Mouse (Mus musculus): ENCODE data around the gene Ly6g6f.

Ly6g6f gene

DNA sequence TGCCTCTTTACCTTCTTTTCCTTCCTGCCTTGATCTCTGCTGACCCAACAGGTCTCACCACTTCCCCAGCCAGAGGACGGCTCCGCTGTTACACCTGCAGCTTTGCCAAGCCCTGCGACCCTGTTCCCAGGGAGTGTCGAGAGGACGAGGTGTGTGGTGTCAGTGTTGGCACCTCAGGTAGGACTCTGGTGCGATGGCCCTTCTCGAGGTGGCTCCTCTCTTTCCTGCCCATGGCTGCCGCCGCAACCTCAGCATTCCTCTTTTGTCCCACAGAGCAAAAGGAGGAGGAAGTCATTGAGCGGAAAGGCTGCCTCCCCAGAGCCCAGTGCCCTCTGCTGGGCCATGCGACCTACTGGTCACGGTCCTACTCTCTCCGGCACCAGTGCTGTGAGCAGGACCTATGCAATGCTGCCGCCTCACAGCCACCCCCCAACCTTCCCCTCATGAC, 7.6 kb downstream of the Ly6g6f start, which contains the start of gene Ly6g6d:
Ly6g6d (minus strand) TSS at position 280 of the 448 bp plus-strand sequence.
- DNase-seq (ENCODE audit: inconsistent ontology term), result peak; percentile 72

DNA sequence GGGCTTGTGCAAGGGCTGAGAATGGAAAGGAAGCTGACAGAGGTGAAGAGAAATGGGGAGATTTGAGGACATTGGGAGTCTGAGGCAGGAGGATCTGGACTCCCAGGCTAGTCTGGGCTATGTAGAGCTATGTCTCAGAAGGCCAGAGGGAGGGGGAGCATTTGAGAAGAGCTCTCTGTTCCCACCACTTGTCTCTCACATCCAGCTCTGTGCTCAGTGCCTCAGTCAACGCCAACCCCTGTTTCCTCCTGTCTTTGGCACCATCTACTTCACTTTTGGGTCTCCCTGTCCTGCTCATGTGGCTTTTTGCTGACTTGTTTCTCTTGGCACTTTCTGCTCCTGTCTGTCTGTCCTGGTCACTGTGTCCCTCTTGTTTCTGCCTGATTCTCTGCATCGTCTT, 8.1 kb downstream of the Ly6g6f start:
- no peak for DNase-seq (ENCODE audit: inconsistent ontology term)

DNA sequence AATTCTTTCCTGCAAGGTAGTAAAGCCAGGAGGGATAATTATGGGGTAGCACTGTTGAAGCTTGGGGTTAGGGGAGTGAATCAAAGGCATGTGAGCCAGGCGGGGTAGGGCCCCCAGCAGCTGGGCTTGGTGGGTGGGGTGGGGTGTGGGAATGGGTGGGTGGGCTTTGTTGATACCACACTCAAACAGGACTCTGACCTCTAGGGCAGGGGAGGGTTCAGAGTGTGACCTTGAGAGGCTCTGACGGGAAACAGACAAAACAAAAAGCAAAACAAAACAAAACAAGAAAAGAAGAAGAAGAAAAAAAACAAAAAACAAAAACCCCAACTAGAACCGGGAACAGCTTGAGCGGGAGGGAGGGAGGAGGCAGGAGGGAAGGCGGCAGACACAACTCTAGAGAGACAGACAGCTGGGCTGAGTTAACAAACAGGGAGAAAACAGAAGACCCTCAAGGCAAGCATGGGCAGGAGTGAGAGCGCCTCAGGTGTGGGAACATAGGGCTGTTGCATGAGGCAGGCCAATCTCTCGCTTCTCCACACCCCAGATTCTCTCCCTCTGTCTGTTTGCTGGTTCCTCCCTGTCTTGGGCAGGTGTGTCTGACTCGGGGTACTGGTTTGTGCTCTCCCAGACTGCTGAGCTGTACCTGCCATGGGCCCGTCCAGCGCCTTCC, 8.8 kb downstream of the Ly6g6f start, which contains the start of gene Ly6g6e:
Ly6g6e (plus strand) TSS at position 396 of the 670 bp plus-strand sequence.
- no peak for DNase-seq (ENCODE audit: inconsistent ontology term)

DNA sequence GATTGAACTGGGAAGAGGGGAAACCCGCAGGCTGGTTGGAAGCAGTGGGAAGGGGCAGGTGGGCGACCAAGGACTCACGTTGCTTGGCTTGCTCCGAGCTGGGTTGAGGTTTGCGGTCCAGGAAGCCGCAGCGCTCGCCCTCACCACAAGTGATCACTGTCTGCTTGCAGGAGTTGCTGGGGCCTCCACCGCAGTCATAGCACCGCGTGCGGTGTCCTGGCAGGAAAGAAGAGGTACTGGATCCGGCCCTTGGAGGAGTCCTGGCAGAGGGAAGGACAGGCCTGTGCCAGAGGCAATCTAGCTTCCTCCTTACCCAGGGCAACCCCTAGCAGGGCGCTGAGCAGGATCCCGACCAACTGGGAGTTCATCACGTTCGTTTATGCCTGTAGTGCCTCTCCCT, 11.3 kb downstream of the Ly6g6f start:
- peak; percentile 49 for DNase-seq (ENCODE audit: inconsistent ontology term)

DNA sequence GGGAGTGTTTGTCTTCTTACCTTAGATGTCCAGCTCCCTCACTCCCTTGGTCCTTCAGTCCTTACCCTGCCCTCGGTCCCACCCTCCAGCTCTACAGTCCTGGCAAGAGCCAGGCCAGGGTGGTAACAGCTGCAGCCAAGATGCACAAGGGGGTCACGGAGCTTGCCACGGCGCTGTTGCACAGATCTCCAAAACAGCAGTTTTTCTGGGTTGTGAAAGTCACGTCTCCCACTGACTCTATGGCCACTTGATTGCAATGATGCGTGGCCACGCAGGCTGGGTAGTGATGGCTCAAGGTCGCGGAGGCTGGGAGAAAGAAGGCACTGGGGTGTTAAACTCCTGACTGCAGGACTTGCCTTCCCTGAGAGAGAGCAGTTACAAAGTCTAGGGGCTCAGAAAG, 14.0 kb downstream of the Ly6g6f start:
- DNase-seq (ENCODE audit: inconsistent ontology term), result no peak

DNA sequence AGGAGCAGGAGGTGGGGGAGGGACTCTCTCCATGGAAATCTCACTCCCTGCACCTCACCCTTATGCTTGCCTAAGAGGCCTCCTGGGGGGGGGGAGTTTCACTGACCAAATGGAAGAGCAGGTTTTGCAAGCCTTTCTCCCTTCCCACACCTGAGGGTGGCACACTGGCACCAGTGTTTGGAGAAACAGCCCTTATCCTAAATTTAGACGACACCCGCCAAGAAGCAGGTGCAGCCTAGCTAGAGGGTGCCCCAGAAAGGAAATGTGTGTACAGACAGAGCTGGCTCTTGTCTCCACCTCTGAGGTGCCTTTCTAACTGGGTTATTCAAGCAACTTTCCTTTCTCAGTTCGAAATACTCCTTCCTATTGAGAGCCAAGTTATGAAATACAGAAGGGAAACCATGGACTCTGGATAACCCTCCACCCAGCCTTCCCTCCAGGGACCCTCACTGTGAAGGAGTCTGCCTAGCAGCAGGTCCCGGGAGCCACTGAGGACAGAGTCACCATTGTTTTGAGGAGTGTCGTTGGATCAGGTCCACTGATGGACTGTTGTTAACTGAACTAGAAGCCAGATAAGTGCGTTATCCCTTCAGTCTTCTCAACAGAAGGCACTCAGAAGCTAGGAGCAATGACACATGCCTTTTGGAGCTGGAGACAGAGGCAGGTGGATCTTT, 14.7 kb downstream of the Ly6g6f start:
- DNase-seq (ENCODE audit: inconsistent ontology term), result no peak

DNA sequence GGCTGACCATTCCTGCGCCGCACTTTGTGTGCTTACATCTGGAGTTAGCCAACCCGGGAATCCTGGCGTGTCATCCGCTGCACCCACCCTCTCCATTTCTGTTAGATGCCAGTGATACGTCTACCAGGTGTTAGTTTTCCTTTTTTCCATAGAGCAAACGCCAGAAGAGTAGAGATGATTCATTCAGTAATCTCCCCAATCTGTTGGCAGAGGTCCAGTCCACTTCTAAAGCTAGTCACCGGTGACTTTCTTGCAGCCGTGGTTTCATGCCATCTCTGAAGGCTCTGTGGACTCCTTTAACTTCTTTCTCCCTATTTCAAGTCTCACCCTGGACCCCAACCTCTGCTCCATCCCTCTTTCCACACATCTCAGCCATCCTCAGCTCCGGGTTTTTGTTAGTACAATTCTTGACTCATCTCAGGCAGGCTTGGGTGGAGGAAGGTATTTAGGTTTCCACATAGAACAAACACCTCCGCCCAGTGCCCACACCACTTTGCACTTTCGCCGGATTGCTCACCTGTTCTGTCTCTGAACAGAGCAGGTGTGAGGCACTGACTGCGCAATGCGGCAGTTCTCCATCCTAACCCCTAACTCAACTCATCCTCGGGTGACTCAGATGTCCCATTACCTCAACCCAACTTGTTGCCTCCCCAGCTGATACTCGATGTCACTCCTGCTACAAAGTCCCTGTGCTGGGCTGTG, 17.0 kb downstream of the Ly6g6f start:
- DNase-seq (ENCODE audit: inconsistent ontology term), result no peak

DNA sequence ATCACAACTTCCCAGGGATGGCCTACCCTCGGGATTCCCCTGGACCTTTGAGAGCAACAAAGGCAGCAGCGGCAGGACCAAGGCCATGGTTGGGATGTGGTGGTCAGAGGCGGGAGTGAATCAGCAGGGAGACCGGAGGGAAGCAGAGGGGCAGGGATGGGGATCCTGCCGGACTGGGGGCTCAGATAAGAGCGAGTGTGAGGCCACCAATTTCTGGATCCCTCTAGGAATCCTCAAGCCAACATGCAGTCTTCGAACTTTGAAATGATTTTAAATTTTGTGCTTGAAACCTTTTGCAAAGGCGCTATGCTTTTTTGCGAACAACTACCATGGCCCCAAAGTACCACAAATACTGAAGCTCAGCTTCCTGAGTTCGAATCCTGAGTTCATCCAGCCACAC, 19.3 kb downstream of the Ly6g6f start, which contains the start of gene Mpig6b:
Mpig6b (minus strand) TSS at position 101 of the 400 bp plus-strand sequence.
- no peak for DNase-seq (ENCODE audit: inconsistent ontology term)

DNA sequence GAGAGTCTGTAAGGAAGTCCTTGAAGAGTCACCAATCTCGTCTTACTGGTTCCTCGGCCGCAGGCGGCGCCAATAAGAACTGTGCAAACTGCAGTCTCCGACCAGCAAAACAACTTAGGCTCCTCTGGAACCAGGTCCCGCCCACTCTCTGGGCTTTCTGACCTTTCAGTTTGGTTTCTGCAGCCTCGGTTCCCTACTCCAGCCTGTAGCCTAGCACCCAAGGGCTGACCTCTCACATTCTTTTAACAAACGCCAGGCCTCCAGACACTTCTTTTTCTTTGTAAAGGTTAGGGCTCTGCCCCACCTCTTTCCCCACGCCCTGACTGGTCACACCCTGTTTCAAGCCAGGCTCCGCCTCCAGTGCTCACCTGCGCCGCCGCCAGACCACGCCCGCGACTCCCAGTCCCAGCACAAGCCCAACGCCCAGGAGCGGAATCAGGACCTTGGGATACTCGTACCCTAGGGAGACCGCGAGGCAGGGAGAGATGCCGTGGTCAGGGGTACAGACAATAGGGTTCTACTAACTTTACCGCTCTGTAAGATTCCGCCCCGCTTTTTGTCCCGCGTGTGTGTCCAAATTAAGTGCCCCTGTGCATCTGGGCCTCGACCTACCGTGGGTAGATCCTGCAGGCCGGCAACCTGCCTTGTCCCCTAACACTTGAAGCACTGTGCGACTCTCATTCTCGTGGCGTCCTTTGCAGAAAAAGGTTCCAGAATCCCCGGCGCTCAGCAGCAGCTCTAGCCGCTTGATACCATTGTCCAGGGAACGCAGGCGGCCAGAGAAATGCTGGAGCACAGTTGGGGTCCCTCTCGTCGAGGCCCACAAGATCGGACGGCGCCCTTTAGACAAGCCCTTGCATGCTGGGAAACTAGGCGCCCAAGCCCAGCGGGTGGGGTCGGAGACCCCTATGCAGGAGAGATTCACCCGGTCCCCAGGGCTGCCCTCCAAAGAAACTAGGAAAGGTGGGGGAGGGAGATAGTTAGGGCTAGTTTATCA, 20.2 kb downstream of the Ly6g6f start, which contains the start of gene Ly6g6c:
Ly6g6c (plus strand) TSS at position 438 of the 997 bp plus-strand sequence.
- DNase-seq (ENCODE audit: inconsistent ontology term), result no peak

DNA sequence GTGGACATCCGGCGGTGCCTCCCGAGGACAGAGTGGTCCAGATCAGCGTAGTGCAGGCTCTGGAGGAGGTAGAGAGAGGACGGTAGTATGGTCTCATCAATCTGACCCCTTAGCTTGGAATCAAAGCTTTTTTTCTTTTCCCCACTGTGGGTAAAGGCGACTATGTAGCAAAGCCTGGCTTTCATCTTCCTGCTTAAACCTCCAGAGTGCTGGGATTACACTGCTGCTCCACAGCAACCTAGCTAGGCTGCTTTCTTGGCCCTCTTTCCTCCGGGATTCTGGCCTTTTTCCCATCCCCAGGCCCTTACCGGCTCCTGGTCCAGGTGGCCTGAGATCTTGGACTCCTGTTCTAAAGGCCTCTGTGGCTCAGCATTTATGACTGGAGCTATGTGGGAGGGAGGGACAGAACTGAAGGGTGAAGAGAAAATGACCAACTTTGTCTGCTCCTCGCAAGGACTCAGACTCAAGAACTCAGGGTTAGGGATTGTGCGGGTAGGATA, 21.0 kb downstream of the Ly6g6f start:
- DNase-seq (ENCODE audit: inconsistent ontology term), result no peak

DNA sequence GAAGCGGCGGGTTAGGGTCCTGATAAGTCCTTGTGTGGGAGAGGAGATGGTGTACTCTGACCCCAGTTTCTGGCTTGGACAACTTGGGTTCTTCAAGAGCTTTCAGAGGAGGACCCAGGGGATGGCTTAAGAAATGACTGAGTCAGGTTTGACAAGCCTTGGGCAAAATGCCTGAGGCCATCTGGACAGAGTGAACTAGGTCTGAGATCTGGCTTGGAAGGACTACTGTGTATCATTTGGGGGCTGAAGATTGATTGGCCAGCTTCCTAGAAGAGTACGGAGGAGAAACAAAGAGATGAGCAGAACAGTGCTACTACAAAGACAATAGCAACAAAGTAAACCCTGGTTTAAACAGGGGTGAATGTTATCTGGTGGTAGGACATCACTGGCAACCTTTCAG, 21.9 kb downstream of the Ly6g6f start:
- no peak for DNase-seq (ENCODE audit: inconsistent ontology term)

DNA sequence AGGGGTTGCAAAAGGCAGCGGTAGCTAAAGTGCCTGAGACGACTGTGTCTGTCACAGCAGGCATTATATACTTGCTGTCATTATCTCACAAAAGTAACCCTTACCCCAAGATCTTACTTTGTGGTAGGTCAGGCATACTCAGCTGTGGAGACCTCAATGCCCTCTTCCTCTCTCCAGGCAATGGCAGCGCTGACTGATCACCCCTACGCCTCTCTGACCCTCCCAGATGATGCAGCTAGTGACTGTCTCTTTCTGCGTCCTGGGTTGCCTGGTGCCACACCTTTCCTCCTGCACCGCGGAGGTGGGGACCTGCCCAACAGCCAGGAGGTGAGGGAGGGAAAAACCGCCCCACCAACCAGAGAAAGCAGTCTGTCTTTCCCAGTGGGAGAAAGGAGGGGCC, 24.1 kb downstream of the Ly6g6f start:
- no peak for DNase-seq (ENCODE audit: inconsistent ontology term)

DNA sequence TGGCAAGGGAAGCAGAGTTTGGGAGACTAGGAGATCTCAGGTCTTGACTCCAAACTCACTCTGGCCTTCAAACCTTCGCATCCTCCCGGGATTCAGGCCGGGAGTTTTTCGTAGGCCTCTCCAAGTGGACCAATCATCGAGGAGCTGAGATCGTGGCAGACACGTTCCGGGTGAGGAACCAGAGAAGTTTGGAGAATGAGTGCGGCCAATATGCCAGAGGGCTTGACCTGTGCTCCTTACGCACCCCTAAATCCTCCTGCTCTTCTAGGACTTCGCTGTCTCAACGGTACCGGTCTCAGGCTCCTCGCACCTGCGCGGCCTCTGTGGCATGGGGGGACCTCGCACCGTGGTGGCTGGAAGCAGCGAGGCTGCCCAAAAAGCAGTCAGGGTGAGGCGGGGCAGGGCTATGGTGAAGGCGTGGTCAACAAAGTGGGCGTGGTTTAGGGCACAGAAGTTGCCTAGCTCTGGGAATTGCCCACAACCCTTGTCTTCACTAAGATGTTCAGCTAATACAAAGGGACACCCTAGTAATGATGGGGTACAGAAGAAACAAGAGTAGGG, 24.6 kb downstream of the Ly6g6f start:
- no peak for DNase-seq (ENCODE audit: inconsistent ontology term)

DNA sequence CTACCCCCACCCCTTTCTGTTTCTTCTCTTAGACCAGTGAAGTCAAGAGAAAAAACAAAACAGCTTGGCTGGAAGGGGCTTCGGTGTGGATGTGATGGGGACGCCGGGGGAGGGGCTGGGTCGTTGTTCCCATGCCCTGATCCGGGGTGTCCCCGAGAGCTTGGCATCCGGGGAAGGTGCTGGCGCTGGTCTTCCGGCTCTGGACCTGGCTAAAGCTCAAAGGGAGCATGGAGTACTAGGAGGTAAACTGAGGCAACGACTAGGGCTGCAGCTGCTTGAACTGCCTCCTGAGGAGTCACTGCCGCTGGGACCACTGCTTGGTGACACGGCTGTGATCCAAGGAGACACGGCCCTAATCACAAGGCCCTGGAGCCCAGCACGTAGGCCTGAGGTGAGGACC, 25.3 kb downstream of the Ly6g6f start:
- no peak for DNase-seq (ENCODE audit: inconsistent ontology term)

DNA sequence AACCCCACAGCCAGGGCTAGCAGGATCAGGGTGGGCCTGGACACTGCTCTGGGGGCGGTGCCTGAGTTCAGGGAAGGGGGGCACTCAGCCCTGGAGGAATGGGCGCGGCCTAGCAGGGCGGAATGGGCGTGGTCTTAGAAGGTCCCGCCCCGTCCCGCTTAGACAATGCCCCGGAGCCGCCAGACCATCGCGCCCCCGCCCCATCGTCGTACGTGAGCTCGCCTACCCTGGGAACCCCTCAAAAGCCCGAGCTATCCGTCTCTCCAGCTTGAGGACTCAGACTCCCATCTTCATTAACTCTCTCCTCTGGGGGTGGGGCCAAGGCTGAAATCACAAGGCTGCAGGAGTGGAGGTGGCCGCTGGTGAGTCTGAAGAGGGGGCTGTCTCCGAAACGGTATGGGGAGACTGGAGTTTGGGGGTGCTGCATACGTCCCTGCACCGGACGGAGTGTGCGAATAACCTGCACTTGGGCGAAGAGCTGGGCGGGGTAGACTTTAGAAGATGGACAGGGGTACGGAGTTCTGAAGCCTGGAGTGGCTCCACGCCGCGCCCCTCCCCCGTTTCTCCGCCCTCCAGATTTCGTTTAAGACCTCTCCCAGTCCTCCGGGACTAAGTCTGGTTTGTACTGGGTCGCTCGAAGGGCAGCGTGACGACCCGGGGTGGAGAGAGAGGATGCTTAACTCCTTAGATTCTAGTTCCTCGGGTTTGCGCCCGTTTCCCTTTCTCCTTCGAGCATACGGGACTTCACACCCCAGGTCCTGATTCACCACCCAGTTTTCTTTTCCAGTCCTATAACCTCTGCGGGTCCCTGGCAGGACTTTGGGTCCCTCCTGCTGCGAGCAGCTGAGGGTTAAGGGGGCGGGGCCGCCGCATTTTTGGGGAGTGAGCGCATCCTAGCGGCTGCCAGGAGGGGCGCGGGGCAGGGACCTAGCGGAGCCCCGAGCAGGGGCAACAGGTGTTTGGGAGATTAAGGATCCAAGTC, 26.2 kb downstream of the Ly6g6f start, which contains the start of gene Ddah2:
Ddah2 (plus strand) TSS at position 125 of the 982 bp plus-strand sequence.
- DNase-seq (ENCODE audit: inconsistent ontology term), result peak; percentile 95

DNA sequence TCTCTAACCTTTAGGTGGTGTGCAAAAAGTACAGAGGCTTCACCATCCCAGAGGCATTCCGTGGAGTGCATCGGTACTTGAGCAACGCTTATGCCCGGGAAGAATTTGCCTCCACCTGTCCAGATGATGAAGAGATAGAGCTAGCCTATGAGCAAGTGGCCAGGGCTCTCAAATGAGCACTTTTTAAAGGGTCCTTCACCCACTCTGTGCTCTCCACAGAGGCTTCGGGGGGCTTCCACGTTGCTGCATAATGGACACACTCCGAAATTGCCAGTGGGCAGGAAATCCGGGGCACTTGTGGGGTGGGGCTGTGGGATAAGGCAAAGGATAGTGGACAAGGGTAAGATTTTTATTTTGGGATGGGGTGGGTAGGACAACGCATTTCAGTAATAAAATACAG, 27.1 kb downstream of the Ly6g6f start:
- no peak for DNase-seq (ENCODE audit: inconsistent ontology term)

DNA sequence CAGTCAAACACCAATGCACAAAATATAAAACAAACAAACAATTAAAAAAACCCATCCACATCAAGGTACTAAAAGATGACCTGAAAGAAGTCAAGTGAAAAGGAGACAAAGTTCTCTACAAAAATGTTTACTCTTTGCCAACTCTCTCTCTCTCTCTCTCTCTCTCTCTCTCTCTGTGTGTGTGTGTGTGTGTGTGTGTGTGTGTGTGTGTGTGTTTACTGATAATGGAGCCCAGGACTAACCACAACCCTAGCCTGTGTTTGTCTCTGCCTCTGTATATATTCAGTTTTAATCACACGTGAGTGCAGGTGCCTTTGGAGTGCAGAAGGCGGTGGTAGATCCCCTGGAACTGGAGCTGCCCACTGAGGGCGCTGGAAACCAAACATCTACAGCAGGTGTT, 28.3 kb downstream of the Ly6g6f start:
- DNase-seq (ENCODE audit: inconsistent ontology term), result no peak

DNA sequence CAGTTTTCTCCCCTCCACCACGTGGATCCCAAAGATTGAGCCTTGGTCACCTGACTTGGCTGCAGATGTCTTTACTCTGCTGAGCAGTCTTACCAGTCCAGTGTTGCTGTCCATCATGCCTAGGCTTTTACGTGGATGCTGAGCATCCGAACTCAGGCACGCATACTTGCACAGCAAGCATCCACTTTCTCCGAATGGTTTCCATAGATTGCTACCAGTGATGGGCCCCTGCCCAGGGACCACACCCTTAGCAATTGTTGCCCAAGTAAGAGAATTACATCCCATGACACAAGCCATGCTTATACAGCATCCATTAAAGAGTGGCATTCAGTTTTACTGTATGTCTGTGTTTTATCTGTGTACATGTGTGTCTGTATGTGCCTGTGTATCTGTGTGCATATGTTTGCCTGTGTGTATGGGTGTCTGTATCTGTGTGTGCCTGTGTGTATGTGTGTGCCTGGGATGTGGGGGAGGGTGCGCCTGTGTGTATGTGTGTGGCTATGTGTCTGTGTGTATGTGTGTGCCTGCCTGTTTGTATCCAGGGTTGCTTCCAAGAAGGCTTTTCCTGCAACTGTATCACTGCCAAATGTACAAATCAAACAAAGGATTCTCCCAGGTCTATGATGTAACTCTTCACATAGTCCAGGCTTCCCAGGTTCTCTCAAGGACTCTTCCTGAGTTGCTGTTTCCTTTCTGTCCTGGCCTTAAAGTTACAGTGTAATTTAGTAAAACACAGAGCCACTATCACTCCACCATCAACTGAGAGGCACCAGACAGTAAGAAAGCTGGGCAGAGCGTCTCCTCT, 29.5 kb downstream of the Ly6g6f start:
- DNase-seq (ENCODE audit: inconsistent ontology term), result no peak

Data from Muller cell, postnatal 12 days (primary cell).